ENCODE assay signal across 25 mouse cellular contexts in the genomic region with DNA sequence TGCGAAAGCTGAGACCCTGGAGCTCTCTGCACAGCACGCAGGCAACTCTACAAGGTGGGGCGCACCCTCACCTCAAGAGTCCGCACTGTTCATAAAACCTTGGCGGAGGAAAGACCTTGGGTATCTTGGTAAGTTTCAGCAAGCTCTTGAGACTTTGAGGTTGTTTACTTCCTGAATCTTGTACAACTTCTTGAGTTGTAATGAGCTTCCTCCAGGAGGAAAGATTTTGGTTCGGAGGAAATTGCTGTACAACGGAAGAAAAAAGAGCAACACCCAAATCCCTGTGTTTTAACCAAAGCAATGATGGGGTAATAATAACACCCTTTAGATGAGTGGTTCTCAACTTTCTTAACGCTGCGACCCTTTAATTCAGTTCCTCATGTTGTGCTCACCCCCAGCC. TPM values are rescaled to one million over a fixed set of nuclear protein-coding genes. Genes with fewer than 3 reads are reported as not detected.
"Had no signal": no experiment of that assay in that cellular context is flagged by ENCODE, and none has a peak within 500 bp of the region (broad histone marks: within the 10 kb centered on the region; RNA-seq: fewer than 3 reads in every experiment).

No protein-coding gene starts in this region.

- ATAC-seq: liver, postnatal 0 days; lung, postnatal 0 days; midbrain, embryonic 15.5 days had no signal

- H3K27me3 ChIP-seq: kidney, embryonic 15.5 days; limb, embryonic 12.5 days; limb, embryonic 15.5 days; midbrain, embryonic 12.5 days; midbrain, embryonic 15.5 days had no signal

- H3K9ac ChIP-seq: kidney, embryonic 15.5 days; limb, embryonic 12.5 days; limb, embryonic 15.5 days; liver, embryonic 14.5 days; liver, postnatal 0 days; lung, embryonic 14.5 days; midbrain, embryonic 12.5 days; midbrain, embryonic 15.5 days had no signal

- H3K4me3 ChIP-seq: kidney, embryonic 15.5 days; left cerebral cortex, adult 2 months; limb, embryonic 12.5 days; limb, embryonic 15.5 days; midbrain, embryonic 12.5 days; midbrain, embryonic 15.5 days; myocyte had no signal

- H3K9me3 ChIP-seq: kidney, embryonic 15.5 days; limb, embryonic 12.5 days; limb, embryonic 15.5 days; midbrain, embryonic 12.5 days; midbrain, embryonic 15.5 days had no signal

- H3K27ac ChIP-seq: kidney, embryonic 15.5 days; left cerebral cortex, adult 2 months; limb, embryonic 12.5 days; limb, embryonic 15.5 days; liver, embryonic 14.5 days; macrophage; midbrain, embryonic 12.5 days; midbrain, embryonic 15.5 days had no signal

- DNase-seq: kidney, adult 8-10 months; kidney, postnatal 10 days; kidney, postnatal 36 days; layer of hippocampus, postnatal 36 days; left cerebral cortex, postnatal 4 days; liver, postnatal 0 days; lung, embryonic 14.5 days; thymus, adult 2 months; thymus, postnatal 14 days; thymus, postnatal 4 days had no signal

- H3K36me3 ChIP-seq: kidney, embryonic 15.5 days; limb, embryonic 12.5 days; limb, embryonic 15.5 days; midbrain, embryonic 12.5 days; midbrain, embryonic 15.5 days had no signal

- H3K4me2 ChIP-seq: kidney, embryonic 15.5 days; limb, embryonic 12.5 days; limb, embryonic 15.5 days; liver, embryonic 11.5 days; lung, embryonic 14.5 days; midbrain, embryonic 12.5 days; midbrain, embryonic 15.5 days had no signal

- H3K4me1 ChIP-seq: kidney, embryonic 15.5 days; limb, embryonic 12.5 days; limb, embryonic 15.5 days; midbrain, embryonic 12.5 days; midbrain, embryonic 15.5 days had no signal

RNA-seq across cellular contexts. Expression of gene Fam19a2, which starts 55.5 kb away (rescaled TPM):
- total RNA-seq: megakaryocyte-erythroid progenitor cell, adult 5-6 weeks; monocyte, adult 5-6 weeks had no signal
- polyA plus RNA-seq: macrophage; small intestine, adult 2 months; spleen, adult 2 months had no signal
